Mouse (Mus musculus) midbrain, embryonic 13.5 days (tissue): ENCODE results near the gene Speg. TPM values are rescaled to one million over a fixed set of nuclear protein-coding genes. Genes with fewer than 3 reads are reported as not detected.
A peak's percentile ranks its signal among the peaks of the same experiment; 100 is the strongest.

Experiments used
- ATAC-seq: fragments of 200-750 bp; cut with Nextera tagmentation; 2 replicates; pipeline ENCODE4 v1.8.0; 2017; ENCODE audit warnings: mild to moderate bottlenecking, moderate TSS enrichment, moderate library complexity
- H3K27ac ChIP-seq: fragments of 300-500 bp; sonication (generic); 2 replicates; pipeline ENCODE4 v1.5.1; 2015; ENCODE audit warnings: inconsistent platforms, mild to moderate bottlenecking, moderate library complexity
- H3K27me3 ChIP-seq: fragments of 300-500 bp; sonication (generic); 2 replicates; pipeline ENCODE4 v1.6.1; 2015; ENCODE audit warnings: mild to moderate bottlenecking, inconsistent platforms
- H3K36me3 ChIP-seq: fragments of 300-500 bp; sonication (generic); 2 replicates; pipeline ENCODE4 v1.6.1; 2015; ENCODE audit warnings: mild to moderate bottlenecking, inconsistent platforms
- H3K4me1 ChIP-seq: fragments of 300-500 bp; sonication (generic); replicated peaks from 2 replicates; pipeline ENCODE4 v1.6.1; 2015; ENCODE audit warnings: inconsistent platforms
- H3K4me2 ChIP-seq: fragments of 300-500 bp; sonication (generic); replicated peaks from 2 replicates; pipeline ENCODE4 v1.6.1; 2015; ENCODE audit warnings: moderate library complexity, mild to moderate bottlenecking, inconsistent platforms
- H3K4me3 ChIP-seq: fragments of 300-500 bp; sonication (generic); replicated peaks from 2 replicates; pipeline ENCODE4 v1.5.1; 2015; ENCODE audit warnings: mild to moderate bottlenecking, inconsistent platforms
- H3K9ac ChIP-seq: fragments of 300-500 bp; sonication (generic); replicated peaks from 2 replicates; pipeline ENCODE4 v1.6.1; 2015; ENCODE audit warnings: mild to moderate bottlenecking, inconsistent platforms
- H3K9me3 ChIP-seq: fragments of 300-500 bp; sonication (generic); 2 replicates; pipeline ENCODE4 v1.6.1; 2016; ENCODE audit warnings: mild to moderate bottlenecking, inconsistent platforms
- WGBS: fragments of 180-500 bp; shearing (Covaris S2); methylation state at CpG from one replicate; pipeline ENCODE4 v1.1.7; 2015; 5-methylcytosine and 5-hydroxymethylcytosine counted together
- polyA plus RNA-seq: library from polyadenylated mRNA; unstranded; fragments of >200 nt; fragmentation: Nextera tagmentation; extraction: Ambion mirVana; gene quantifications from 2 replicates; pipeline ENCODE4 v1.2.1, GENCODE M21; 2015

Speg gene
- polyA plus RNA-seq, 1 experiment from 2014 or later, result 12.8 TPM

DNA sequence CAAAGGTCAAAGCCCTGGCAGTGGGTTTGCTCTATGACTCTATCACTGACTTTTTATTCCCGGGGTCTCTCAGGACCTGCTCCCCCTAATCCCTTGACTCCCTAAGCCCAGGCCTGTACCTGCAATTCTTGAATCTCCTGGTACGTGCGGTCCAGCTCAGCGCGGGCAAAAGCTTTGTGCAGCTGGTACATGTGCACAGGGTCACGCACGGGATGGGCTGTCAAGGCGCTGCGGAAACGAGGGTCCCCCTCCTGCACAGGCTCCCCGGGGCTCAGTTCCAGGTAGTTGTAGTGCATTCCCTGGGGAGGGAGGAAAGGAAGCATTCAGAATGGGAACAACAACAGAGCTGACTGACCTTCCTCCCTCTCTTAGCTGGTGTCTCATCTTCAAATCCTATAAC is 101.3 kb downstream of the Speg start:
- H3K36me3 ChIP-seq, result peaks cover 51% of the 10 kb centered on the region
- 90% methylated on average over 11 of the region's 11 CpGs for WGBS
- H3K27ac ChIP-seq, result no peak overlapping the region
- ATAC-seq, result no peak
- H3K4me1 ChIP-seq, result peaks cover 40% of the 10 kb centered on the region
- no peak overlapping the region; the same call in 1 of the 2 replicates for H3K4me3 ChIP-seq
- peaks cover 6% of the 10 kb centered on the region; the same call in 1 of the 2 replicates for H3K27me3 ChIP-seq
- no peaks in the 10 kb centered on the region for H3K9me3 ChIP-seq
- H3K4me2 ChIP-seq, result peak overlapping the region; percentile 88; the same call in 1 of the 2 replicates
- H3K9ac ChIP-seq, result peak overlapping the region; percentile 93; the same call in 1 of the 2 replicates

DNA sequence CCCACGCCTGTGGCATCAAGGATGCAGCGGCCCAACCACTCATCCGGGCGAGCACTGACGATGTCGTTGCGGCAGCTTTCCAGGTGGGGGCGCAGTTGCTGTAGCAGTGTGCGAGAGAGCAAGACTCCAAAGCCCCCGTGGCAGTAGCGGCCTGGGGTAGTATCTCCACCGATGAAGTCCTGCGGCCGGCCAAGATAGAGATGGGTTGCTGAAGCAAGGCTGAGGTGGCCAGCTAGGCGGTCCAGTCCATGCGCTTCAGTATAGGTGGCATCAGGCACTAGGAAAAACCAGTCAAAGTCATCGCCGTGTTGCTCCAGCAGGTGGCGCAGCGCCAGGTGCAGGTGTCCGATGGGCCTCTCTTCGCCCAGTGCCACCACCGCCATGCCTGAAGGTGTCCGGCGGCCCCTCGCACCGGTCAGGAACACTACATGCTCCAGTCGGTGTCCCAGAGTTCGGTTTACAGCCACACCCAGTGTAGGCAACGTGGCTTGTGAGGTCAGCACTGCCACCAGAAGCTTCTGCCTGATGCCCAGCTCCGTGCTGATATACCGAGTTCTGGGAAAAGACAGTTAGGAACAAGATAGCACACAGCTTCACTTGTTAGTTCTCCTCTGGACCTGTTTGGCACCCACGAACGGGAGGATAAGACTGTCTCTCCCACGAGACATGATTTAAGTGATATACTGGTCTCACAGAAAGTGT is 102.3 kb downstream of the Speg start:
- H3K9ac ChIP-seq, result peak overlapping the region; percentile 93
- H3K27ac ChIP-seq, result no peak overlapping the region
- H3K4me3 ChIP-seq, result peak overlapping the region; percentile 85
- 12% methylated on average over 35 of the region's 35 CpGs for WGBS
- ATAC-seq, result peak; percentile 7
- peaks cover 14% of the 10 kb centered on the region for H3K27me3 ChIP-seq
- peaks cover 46% of the 10 kb centered on the region for H3K36me3 ChIP-seq
- H3K4me2 ChIP-seq, result peak overlapping the region; percentile 88
- H3K4me1 ChIP-seq, result peaks cover 48% of the 10 kb centered on the region
- H3K9me3 ChIP-seq, result no peaks in the 10 kb centered on the region

DNA sequence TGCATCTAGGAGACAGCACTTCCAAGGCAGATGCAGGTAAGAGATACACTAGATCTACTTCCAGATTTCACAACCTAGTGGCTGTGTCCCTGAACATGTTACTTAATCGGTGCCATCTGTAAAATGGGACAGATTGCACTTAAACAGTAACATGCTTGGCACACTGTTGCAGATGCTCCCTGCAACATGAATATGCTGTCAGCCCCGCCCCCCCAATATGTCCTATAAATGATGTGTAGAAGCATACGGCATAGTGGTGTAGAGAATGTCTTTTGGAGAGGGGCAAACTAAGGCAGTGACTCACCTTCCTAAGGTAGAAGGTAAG is 102.8 kb downstream of the Speg start:
- no peak for ATAC-seq
- Histone ChIP-seq H3K9ac (peak overlapping the region; percentile 93), H3K9me3 (no peaks in the 10 kb centered on the region), H3K36me3 (peaks cover 46% of the 10 kb centered on the region), H3K27me3 (peaks cover 19% of the 10 kb centered on the region), H3K27ac (no peak overlapping the region), H3K4me3 (peak overlapping the region; percentile 85), H3K4me2 (peak overlapping the region; percentile 88), H3K4me1 (peaks cover 54% of the 10 kb centered on the region)
- 48% methylated on average over 3 of the region's 3 CpGs for WGBS

GRCm38 (mm10) chr1:75478497-75478896 is 103.4 kb downstream of the Speg start:
- Histone ChIP-seq H3K36me3 (peaks cover 46% of the 10 kb centered on the region), H3K9me3 (no peaks in the 10 kb centered on the region), H3K4me3 (peak overlapping the region; percentile 85), H3K27me3 (peaks cover 24% of the 10 kb centered on the region), H3K4me1 (peaks cover 59% of the 10 kb centered on the region), H3K4me2 (peak overlapping the region; percentile 88), H3K9ac (peak overlapping the region; percentile 93), H3K27ac (peak overlapping the region; percentile 90)
- ATAC-seq, result no peak
- 0% methylated on average over 13 of the region's 25 CpGs for WGBS

DNA sequence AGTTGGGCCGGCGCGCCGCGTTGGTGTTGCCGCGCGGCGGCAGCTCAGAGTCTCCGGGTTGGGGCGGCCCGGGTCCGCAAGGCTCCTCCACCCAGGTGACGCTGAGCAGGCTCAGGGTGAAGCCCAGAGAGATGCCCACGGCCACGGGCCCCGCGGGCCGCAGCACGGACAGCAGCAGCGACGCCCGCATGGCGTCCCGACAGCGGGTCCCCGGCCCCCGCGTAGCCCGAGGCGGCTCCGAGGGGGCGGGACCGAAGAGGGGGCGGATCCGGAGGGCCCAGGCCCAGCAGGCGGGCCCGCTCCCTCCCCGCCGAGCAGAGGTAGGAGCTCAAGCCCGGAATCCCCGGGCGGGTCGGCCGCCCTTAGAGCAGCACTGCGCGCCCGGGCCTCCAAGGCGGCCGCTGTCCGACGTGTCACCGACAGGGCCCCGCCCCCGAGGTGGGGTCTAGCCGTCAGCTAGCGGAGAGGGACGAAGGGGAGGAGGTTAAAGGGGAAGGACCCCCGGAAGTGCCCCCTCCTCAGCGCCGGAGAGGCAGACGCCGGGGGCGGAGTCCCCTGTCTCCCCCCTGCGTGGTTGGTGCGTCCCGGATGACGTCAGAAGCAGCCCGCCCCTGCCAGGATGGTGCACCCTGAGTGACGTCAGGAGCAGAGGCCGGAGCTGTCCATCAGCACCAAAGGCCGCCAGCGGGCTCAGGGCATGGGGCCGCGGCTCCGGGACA is 104.0 kb downstream of the Speg start, which contains the start of the genes Chpf and Tmem198:
Gene Chpf (minus strand): TSS at position 392 of the 719 bp plus-strand sequence.
Gene Tmem198 (plus strand): TSS at position 617 of the 719 bp plus-strand sequence.
- H3K9me3 ChIP-seq, result no peaks in the 10 kb centered on the region
- WGBS, result under 1% methylated on average over 59 of the region's 76 CpGs

DNA sequence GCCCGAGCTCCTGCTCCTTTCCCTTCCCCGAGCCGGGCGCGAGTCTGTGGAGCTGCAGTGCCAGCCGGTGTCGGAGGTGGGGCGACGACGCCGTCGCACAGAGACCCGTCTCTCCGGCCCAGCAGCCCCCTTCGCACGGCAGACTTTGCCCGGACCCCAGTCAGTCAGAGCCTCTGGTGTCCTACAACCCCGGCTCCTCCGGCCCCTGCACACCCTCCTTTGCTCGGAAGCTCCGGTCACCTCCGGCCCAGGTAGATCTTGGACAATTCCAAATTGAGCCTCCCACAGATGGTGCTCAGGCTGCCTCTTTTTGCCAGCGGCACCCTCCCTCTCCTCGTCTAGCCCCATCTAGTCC is 104.5 kb downstream of the Speg start:
- Histone ChIP-seq H3K9ac (peak overlapping the region; percentile 93), H3K36me3 (peaks cover 44% of the 10 kb centered on the region), H3K9me3 (no peaks in the 10 kb centered on the region), H3K4me1 (peaks cover 61% of the 10 kb centered on the region), H3K27me3 (peaks cover 34% of the 10 kb centered on the region), H3K4me3 (peak overlapping the region; percentile 85), H3K27ac (peak overlapping the region; percentile 90), H3K4me2 (peak overlapping the region; percentile 88)
- whole genome bisulfite sequencing, result 1% methylated on average over 24 of the region's 24 CpGs
- ATAC-seq, result no peak

More for the DNA sequence above, 104.0 kb downstream of the Speg start, which contains the start of the genes Chpf and Tmem198:
- Histone ChIP-seq H3K9ac (peak within 1 kb of the TSS; percentile 93), H3K4me3 (peak within 1 kb of the TSS; percentile 85), H3K4me2 (peak within 1 kb of the TSS; percentile 88), H3K36me3 (peaks cover 44% of the 10 kb centered on the region), H3K27ac (peak within 1 kb of the TSS; percentile 90), H3K4me1 (peaks cover 61% of the 10 kb centered on the region), H3K27me3 (peaks cover 29% of the 10 kb centered on the region)
- peak; percentile 91 for ATAC-seq

- Histone ChIP-seq H3K4me2 (peak overlapping the region; percentile 88), H3K9me3 (no peaks in the 10 kb centered on the region), H3K27ac (peak overlapping the region; percentile 90), H3K36me3 (peaks cover 44% of the 10 kb centered on the region), H3K27me3 (peaks cover 38% of the 10 kb centered on the region), H3K9ac (peak overlapping the region; percentile 93), H3K4me1 (peaks cover 61% of the 10 kb centered on the region), H3K4me3 (peak overlapping the region; percentile 85)
- 14% methylated on average over 13 of the region's 13 CpGs for WGBS
- ATAC-seq, result no peak
Measured at GRCm38 (mm10) chr1:75480036-75480435, 104.9 kb downstream of the Speg start.

GRCm38 (mm10) chr1:75480735-75481134 is 105.6 kb downstream of the Speg start:
- no peak overlapping the region for H3K27ac ChIP-seq
- H3K36me3 ChIP-seq, result peaks cover 44% of the 10 kb centered on the region
- peak overlapping the region; percentile 85 for H3K4me3 ChIP-seq
- no peak for ATAC-seq
- peaks cover 61% of the 10 kb centered on the region for H3K4me1 ChIP-seq
- peaks cover 45% of the 10 kb centered on the region for H3K27me3 ChIP-seq
- H3K9ac ChIP-seq, result peak overlapping the region; percentile 93
- WGBS, result 87% methylated on average over 7 of the region's 7 CpGs
- H3K4me2 ChIP-seq, result peak overlapping the region; percentile 88
- H3K9me3 ChIP-seq, result no peaks in the 10 kb centered on the region

Other genes with a start within 250 kb of the Speg start
- gene Slc23a3, start 241.4 kb upstream of the Speg start, polyA plus RNA-seq, result not detected in 2 replicates
- 66.7 and 68.5 TPM in 2 replicates for gene Cnppd1, start 232.6 kb upstream of the Speg start, polyA plus RNA-seq
- 99.4 and 109 TPM in 2 replicates for gene Retreg2, start 232.5 kb upstream of the Speg start, polyA plus RNA-seq
- gene Zfand2b, start 206.7 kb upstream of the Speg start, polyA plus RNA-seq, result 37.8 and 39.2 TPM in 2 replicates
- 37.8 and 38.3 TPM in 2 replicates for gene Abcb6, start 194.9 kb upstream of the Speg start, polyA plus RNA-seq
- gene Ankzf1, start 183.1 kb upstream of the Speg start, polyA plus RNA-seq, result 23.9 and 27.5 TPM in 2 replicates
- gene Atg9a, start 183.1 kb upstream of the Speg start, polyA plus RNA-seq, result 39.8 and 43.1 TPM in 2 replicates
- gene Glb1l, start 164.5 kb upstream of the Speg start, polyA plus RNA-seq, result 24.3 and 24.9 TPM in 2 replicates
- gene Stk16, start 164.5 kb upstream of the Speg start, polyA plus RNA-seq, result 137 and 152 TPM in 2 replicates
- 3.9 and 5.3 TPM in 2 replicates for gene Tuba4a, start 155.4 kb upstream of the Speg start, polyA plus RNA-seq
- gene A630095N17Rik, start 143.2 kb upstream of the Speg start, polyA plus RNA-seq, result not detected in 2 replicates
- gene Dnajb2, start 138.9 kb upstream of the Speg start, polyA plus RNA-seq, result 47.6 and 56.7 TPM in 2 replicates
- 11.1 and 14.0 TPM in 2 replicates for gene Ptprn, start 110.8 kb upstream of the Speg start, polyA plus RNA-seq
- 97.4 and 99.9 TPM in 2 replicates for gene Resp18, start 96.9 kb upstream of the Speg start, polyA plus RNA-seq
- gene Dnpep, start 57.3 kb upstream of the Speg start, polyA plus RNA-seq, result 155 and 161 TPM in 2 replicates
- 0.84 and 1.1 TPM in 2 replicates for gene Des, start 15.0 kb upstream of the Speg start, polyA plus RNA-seq
- 78.4 and 88.8 TPM in 2 replicates for gene Gmppa, start 60.6 kb downstream of the Speg start, polyA plus RNA-seq
- 57.3 and 81.6 TPM in 2 replicates for gene Asic4, start 75.1 kb downstream of the Speg start, polyA plus RNA-seq
- gene Chpf, start 104.0 kb downstream of the Speg start, polyA plus RNA-seq, result 25.1 and 28.7 TPM in 2 replicates
- 46.1 and 47.3 TPM in 2 replicates for gene Tmem198, start 104.2 kb downstream of the Speg start, polyA plus RNA-seq
- 18.6 and 25.7 TPM in 2 replicates for gene Obsl1, start 131.2 kb downstream of the Speg start, polyA plus RNA-seq
- 8.5 and 12.5 TPM in 2 replicates for gene Inha, start 131.8 kb downstream of the Speg start, polyA plus RNA-seq
- gene Stk11ip, start 146.2 kb downstream of the Speg start, polyA plus RNA-seq, result 20.0 and 23.6 TPM in 2 replicates
- gene Slc4a3, start 171.0 kb downstream of the Speg start, polyA plus RNA-seq, result 35.5 and 42.9 TPM in 2 replicates